Mouse (Mus musculus) CD8-positive naive resting alpha-beta T cell, adult 57 days (primary cell): ENCODE data around the gene H2al1d. TPM values are rescaled to one million over a fixed set of nuclear protein-coding genes. Genes with fewer than 3 reads are reported as not detected.

Experiments used
- total RNA-seq: library from RNA; stranded (reverse); gene quantifications from one replicate; pipeline ENCODE4 v1.2.4, GENCODE M21; 2023

H2al1d gene
- not detected for total RNA-seq

GRCm38 (mm10) chrX:11308524-11308923 is at the start of gene H2al1d:
H2al1d (plus strand) TSS chrX:11308824.

DNA sequence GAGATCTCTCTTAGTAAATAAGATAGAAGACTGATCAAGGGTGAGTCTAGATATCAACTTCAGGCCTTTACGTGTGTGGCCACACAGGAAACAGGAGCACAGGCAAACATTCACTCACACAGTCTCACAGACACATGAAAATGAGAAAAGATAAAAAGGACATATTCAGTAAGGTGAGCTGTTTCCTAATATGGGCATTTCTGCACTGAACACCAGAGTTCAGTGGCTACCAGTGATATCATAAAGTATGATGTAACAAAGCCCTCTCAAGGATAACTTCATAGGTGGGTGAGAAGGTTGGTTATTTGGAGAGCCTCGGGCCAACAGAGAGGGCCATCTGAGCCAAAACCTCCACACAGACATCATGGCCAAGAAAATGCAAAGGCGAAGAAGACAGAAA is 9.7 kb upstream of the H2al1d start, which contains the start of gene H2al1a:
H2al1a (plus strand) TSS at position 301 of the 400 bp plus-strand sequence.

DNA sequence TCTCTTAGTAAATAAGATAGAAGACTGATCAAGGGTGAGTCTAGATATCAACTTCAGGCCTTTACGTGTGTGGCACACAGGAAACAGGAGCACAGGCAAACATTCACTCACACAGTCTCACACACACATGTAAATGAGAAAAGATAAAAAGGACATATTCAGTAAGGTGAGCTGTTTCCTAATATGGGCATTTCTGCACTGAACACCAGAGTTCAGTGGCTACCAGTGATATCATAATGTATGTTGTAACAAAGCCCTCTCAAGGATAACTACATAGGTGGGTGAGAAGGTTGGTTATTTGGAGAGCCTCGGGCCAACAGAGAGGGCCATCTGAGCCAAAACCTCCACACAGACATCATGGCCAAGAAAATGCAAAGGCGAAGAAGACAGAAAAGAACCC is 6.5 kb upstream of the H2al1d start, which contains the start of gene H2al1b:
H2al1b (plus strand) TSS at position 301 of the 400 bp plus-strand sequence.

DNA sequence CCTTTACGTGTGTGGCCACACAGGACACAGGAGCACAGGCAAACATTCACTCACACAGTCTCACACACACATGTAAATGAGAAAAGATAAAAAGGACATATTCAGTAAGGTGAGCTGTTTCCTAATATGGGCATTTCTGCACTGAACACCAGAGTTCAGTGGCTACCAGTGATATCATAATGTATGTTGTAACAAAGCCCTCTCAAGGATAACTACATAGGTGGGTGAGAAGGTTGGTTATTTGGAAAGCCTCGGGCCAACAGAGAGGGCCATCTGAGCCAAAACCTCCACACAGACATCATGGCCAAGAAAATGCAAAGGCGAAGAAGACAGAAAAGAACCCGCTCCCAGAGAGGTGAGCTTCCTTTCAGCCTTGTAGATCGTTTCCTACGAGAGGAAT is 3.3 kb upstream of the H2al1d start, which contains the start of gene H2al1c:
H2al1c (plus strand) TSS at position 301 of the 400 bp plus-strand sequence.

DNA sequence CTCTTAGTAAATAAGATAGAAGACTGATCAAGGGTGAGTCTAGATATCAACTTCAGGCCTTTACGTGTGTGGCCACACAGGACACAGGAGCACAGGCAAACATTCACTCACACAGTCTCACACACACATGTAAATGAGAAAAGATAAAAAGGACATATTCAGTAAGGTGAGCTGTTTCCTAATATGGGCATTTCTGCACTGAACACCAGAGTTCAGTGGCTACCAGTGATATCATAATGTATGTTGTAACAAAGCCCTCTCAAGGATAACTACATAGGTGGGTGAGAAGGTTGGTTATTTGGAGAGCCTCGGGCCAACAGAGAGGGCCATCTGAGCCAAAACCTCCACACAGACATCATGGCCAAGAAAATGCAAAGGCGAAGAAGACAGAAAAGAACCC is 3.0 kb downstream of the H2al1d start, which contains the start of gene H2al1e:
H2al1e (plus strand) TSS at position 301 of the 400 bp plus-strand sequence.

DNA sequence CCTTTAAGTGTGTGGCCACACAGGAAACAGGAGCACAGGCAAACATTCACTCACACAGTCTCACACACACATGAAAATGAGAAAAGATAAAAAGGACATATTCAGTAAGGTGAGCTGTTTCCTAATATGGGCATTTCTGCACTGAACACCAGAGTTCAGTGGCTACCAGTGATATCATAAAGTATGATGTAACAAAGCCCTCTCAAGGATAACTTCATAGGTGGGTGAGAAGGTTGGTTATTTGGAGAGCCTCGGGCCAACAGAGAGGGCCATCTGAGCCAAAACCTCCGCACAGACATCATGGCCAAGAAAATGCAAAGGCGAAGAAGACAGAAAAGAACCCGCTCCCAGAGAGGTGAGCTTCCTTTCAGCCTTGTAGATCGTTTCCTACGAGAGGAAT is 6.2 kb downstream of the H2al1d start, which contains the start of gene H2al1f:
H2al1f (plus strand) TSS at position 301 of the 400 bp plus-strand sequence.

DNA sequence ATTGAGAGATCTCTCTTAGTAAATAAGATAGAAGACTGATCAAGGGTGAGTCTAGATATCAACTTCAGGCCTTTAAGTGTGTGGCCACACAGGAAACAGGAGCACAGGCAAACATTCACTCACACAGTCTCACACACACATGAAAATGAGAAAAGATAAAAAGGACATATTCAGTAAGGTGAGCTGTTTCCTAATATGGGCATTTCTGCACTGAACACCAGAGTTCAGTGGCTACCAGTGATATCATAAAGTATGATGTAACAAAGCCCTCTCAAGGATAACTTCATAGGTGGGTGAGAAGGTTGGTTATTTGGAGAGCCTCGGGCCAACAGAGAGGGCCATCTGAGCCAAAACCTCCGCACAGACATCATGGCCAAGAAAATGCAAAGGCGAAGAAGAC is 9.3 kb downstream of the H2al1d start, which contains the start of gene H2al1g:
H2al1g (plus strand) TSS at position 301 of the 400 bp plus-strand sequence.

GRCm38 (mm10) chrX:11321192-11321591 is 12.6 kb downstream of the H2al1d start, which contains the start of gene H2al1h:
H2al1h (plus strand) TSS chrX:11321492.

GRCm38 (mm10) chrX:11324359-11324758 is 15.7 kb downstream of the H2al1d start, which contains the start of gene H2al1i:
H2al1i (plus strand) TSS chrX:11324659.

GRCm38 (mm10) chrX:11327522-11327921 is 18.9 kb downstream of the H2al1d start, which contains the start of gene H2al1j:
H2al1j (plus strand) TSS chrX:11327822.

Other genes with a start within 250 kb of the H2al1d start
- not detected for gene H2al1a, start 9.6 kb upstream of the H2al1d start, total RNA-seq
- gene H2al1b, start 6.4 kb upstream of the H2al1d start, total RNA-seq, result not detected
- gene H2al1c, start 3.2 kb upstream of the H2al1d start, total RNA-seq, result not detected
- gene H2al1e, start 3.1 kb downstream of the H2al1d start, total RNA-seq, result not detected
- gene H2al1f, start 6.3 kb downstream of the H2al1d start, total RNA-seq, result not detected
- gene H2al1g, start 9.4 kb downstream of the H2al1d start, total RNA-seq, result not detected
- not detected for gene H2al1h, start 12.7 kb downstream of the H2al1d start, total RNA-seq
- gene H2al1i, start 15.8 kb downstream of the H2al1d start, total RNA-seq, result not detected
- not detected for gene H2al1j, start 19.0 kb downstream of the H2al1d start, total RNA-seq